Mouse (Mus musculus): Measurements from ENCODE around the gene Cald1.

Cald1 gene

DNA sequence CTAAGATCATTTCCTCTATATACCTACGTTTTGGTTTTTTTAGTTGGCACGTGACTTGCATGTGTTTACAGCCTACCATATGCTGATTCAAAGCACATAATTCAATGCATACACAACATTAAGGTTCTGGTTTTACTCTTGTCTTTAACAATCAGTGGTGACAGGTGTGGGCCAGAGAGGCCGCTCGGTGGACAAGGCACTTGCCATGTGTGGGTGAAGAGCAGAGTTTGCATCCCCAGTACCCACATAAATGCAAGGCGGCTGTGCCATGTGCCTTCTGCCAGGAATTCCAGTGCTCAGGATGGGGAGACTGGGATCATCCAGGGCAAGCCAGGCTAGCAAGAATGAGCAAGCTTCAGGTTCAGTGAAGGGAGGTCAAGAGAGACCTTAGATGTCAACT is 14.8 kb downstream of the Cald1 start:
- DNase-seq (ENCODE audit: low read depth, low spot score) = no peak

DNA sequence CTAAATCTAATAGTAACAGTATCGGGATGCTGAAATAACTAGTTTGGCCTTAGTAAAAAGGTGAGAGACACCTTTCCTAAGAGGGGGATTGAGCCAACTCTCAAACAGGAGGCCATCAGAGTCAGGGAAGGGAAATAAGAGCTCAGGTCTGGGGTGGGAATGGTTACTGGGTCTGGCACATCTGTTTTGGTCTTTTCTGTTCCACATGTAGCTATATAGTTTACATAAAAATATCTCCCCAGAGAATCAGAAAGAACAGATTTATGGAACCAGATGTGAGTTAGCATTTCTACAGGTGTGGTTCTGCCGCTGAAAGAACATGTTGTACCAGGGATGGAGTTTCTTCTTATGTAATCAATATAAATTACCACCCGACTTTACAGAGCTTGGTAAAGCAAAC is 17.1 kb downstream of the Cald1 start:
- no peak for DNase-seq (ENCODE audit: low read depth, low spot score)

DNA sequence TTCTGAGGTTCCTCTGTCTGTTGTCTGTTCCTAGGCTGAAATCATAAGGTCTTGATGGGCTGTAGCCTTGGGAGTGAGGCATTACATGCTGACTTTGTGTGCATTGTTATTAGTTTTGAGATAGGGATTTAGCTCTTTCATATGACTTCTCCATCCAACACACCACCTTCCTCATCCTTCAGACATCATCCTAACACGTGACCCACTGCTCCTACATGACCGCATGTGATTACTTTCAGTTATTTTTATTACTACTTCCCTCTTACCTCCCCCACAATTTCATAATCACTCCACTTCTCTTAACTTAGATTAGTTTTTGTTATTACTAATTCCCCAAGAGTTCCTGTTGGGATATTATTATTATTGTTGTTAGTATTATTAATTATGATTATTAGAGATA is 21.2 kb downstream of the Cald1 start:
- no peak for DNase-seq (ENCODE audit: low read depth, low spot score)

DNA sequence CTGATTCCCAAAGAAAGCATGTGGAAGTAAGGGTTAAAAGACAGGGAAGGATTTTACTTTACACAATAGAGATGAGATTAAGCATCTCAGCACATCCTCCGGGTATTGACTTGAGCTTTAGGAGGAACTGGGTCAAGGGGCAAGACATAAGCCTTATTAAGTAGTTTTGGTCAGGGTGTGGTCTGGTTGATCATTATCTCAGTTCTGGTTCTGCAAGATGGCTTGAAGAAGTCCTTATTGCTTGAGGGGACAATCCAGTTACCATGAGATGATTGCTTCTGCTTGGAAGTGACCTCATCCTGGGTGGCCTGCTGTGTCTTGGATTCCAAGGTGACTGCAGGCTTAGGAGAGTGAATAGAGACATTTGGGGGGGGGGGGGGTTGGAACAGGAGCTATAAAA is 21.9 kb downstream of the Cald1 start:
- no peak for DNase-seq (ENCODE audit: low read depth, low spot score)

DNA sequence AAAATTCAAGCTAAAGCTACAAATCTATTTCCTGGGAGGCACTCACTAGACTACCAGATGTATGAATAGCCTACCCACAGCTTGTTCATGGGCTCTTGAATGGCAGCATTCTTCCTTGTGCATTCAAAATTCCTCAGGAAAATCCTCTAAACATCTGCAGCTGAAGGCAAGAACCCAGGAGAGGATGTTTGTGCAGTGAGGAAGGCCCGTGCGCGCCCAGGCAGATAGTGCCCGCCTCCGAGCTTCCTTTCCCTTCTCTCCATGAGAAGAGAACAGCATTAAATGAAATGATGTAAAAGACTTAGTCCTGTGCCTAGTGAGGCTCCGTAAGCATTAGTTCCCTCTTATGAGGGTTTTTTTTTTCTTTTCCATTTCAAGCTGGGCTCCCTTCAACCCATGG is 24.6 kb downstream of the Cald1 start:
- no peak for DNase-seq (ENCODE audit: low read depth, low spot score)

DNA sequence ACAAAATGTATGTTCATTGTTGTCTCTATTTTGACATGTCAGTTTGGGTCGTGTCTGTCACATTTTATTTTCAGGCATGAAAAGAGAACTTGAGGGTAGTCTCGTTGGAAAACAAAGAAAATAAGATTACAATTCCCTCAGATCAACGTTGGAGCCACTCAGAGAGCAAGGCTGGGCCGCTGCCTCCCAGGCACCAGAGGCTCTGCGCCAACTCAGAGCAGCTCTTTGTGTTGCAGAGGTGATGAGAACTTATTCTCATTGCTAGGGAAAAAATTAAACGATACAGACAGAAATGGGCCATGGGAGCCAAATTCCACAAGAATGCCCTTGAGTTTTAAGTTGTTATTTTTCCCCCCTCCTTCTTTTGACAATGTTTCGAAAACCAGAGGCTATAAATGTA is 25.0 kb downstream of the Cald1 start:
- no peak for DNase-seq (ENCODE audit: low read depth, low spot score)

DNA sequence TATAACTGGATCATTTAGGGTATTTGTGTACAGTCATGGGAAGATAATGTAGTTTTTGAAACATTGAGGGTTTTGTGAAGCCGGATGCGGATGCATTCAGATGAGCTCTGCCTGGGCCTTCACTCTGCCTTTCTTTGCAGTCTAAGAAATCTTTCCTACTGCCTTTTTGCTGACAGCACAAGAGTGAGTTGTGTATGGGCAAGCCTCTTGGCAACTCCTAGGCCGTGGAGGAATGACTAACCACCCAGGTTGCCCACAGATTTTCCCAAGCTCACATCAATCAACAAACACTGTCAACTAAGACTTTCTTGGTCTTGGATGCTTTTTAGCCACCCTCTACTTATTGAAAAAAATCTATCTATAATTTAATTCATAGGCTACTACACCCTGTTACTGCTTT is 26.2 kb downstream of the Cald1 start:
- no peak for DNase-seq (ENCODE audit: low read depth, low spot score)

DNA sequence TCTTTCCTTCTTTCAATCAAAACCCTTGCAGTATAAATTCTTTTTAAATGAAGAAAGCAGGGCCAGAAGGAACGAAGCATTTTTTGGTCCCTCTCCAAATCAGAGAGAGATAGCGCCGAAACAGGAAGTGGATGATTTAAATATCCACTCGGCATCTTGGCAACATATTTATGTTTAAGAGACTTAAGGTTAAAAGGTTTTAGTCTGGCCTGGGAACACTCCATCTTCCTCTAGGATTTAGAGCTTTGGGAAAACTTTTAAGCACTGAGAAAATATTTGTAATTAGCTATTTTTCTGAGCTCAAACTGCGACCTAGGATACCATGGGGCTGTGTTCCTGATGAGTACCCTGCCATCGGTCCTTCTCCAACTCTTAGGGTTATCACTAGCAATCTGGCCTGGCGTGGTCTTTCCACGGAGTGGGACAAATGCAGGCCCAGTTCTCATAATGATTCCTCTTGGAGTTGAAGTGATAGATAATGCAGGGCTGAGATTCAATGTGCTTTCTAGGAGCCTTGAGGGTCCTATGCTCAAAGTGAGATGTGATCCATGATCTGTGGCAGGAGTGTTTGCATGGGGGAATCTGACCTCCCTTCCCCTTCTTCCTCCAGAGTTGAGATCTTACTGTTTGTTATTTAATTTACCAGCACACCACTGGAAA is 28.4 kb downstream of the Cald1 start:
- DNase-seq (ENCODE audit: low read depth, low spot score) = no peak

DNA sequence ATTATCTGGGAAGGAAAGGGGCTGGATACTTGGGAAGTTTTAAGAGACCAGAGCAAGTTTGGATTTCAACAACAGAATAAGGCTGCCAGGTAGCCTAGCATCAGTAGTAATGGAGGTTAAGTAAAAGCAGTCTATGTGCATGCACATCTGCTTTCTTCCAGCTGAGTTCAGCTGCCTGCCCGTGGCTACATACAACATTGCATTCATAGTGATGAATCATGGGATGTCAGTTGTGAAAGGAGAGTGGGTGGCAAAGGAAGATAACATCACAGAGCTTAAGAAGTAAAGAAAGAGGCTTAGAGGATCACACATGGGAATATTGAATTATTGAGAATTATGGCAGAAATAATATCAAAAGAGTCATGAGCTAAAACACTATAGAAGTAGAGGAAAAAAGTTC is 29.8 kb downstream of the Cald1 start:
- no peak for DNase-seq (ENCODE audit: low read depth, low spot score)

DNA sequence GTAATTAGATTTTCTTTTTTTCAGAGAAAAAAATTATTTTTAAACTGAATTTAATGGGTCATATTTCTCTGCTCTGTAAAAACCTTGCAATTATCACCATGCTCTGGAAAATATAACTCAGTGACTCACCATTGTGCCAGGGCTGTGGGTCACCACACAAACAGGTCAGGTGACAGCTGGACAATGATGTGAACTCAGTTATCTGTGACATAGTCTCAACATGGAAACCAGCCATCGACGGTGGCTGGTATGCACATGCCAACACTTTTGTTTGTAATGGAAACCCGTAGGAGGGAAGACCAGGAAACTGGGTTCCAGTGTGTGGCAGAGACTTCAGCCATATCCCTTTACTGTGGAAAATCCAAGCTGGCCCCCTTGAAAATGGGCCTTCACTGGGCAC is 35.5 kb downstream of the Cald1 start:
- DNase-seq (ENCODE audit: low read depth, low spot score) = no peak

DNA sequence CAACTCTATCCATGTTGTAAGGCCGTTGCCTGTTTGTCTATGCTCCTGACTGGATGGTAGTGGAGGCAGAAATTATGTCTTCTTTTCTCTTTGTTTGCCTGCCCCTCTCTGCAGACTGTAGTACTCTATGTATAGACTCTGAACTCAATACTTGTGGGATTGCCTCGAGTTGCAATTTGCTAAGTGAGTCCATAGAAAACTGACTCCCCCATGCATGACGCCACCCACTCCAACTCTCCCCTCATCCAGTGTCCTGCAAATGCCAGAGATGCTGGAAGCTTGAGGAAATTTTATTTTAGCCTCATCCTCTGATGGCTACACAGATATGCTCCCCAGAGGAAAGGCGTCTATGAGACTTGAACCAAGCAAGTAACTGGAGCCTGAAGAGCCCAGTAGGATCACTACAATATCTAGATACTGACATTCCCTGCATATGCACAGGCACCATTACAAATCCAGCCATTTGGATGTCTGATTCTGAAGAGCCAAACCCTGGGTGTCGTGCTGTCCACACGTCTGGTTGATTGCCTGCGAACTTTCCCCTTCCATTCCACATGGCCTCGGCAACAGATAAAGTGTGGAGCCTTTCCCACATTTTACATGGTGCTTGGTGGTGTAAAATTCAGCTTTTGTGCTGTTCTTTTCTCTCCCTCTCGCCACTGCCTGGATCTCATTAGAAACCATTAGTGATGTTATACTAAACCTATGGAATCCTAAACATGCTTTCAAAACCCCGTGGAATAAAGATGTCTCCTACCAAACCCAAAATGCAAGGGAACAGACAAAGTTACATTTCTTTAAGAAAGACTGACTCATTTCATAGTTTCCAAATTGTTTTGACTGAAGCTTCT is 39.5 kb downstream of the Cald1 start:
- no peak for DNase-seq (ENCODE audit: low read depth, low spot score)

DNA sequence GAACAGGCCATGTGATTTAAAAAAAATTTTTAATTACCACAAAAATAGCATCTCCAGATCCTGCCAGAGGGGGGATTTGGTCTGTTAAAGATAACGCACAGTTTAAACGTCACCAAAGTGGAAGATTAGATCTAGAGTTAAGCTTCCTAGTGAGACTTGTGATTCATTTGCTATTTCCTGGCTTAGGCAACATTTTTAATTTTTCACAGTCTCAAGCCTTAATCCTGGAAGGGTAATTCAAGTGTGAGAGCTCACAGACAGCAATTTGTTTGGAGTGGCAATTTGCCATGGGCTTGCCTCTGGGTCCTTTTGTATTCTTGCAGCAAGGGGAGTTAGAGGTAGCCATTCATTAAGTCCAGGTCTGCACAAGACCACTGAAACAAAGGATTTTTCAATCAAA is 40.4 kb downstream of the Cald1 start:
- DNase-seq (ENCODE audit: low read depth, low spot score) = no peak

DNA sequence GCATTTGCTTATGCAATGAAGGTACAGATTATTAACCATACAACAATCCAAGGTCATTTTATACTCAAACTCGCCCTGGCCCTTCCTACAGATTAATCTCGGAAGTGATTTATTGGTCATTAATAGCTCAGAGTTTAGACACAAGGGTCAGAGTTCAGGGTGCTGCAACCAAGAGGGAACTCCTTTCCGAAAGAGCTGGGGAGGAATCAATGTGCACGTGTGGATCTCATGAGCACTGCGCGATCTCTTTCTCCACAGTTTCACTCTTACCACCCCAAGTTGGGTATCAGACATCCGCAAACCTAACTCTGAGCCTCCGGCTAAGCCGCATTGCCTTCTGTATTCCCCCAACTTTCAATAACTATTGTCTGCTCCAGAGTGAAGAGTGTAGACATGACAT is 41.9 kb downstream of the Cald1 start:
- DNase-seq (ENCODE audit: low read depth, low spot score) = no peak

DNA sequence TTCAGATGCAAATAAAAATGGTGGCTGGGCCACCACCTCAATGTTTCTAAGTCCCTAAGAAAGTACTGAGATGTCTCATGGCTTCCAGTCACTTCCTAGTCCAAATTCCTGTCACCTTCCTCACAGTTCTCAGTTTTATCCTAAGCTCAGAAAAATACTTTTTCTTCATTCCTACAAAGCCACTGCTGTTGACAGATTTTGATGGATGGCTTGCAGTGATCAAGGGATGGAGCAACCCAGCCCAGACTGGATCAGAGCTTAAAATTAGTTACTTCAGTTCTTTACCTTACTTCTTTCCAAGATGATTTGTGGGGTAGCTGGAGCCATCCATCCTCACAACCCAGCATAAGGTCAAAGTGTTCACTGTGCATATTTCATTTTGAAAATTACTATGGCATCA is 42.8 kb downstream of the Cald1 start:
- no peak for DNase-seq (ENCODE audit: low read depth, low spot score)

DNA sequence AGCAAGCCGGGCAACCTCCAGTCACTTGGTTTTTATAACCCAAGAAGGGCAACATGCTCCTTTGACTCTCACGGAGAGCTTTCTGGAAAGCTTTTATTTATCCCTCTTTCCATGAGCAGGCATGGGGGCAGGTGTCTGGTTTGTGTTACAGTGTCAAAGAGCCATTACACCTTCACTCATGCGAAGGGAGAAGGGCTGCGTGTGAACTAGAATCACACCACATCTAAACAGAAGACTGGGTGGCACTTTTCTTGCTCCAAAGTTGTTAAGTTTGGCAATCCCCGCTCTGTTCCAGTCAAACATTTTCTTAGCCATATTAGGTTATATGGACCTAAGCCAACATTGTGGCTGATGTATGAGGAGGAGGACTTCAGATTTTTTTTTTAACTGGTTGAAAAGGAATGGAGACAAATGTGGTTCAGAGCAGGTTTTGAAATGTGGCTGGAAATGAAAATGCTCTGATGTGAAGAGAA is 43.8 kb downstream of the Cald1 start:
- DNase-seq (ENCODE audit: low read depth, low spot score) = peak; percentile 50

DNA sequence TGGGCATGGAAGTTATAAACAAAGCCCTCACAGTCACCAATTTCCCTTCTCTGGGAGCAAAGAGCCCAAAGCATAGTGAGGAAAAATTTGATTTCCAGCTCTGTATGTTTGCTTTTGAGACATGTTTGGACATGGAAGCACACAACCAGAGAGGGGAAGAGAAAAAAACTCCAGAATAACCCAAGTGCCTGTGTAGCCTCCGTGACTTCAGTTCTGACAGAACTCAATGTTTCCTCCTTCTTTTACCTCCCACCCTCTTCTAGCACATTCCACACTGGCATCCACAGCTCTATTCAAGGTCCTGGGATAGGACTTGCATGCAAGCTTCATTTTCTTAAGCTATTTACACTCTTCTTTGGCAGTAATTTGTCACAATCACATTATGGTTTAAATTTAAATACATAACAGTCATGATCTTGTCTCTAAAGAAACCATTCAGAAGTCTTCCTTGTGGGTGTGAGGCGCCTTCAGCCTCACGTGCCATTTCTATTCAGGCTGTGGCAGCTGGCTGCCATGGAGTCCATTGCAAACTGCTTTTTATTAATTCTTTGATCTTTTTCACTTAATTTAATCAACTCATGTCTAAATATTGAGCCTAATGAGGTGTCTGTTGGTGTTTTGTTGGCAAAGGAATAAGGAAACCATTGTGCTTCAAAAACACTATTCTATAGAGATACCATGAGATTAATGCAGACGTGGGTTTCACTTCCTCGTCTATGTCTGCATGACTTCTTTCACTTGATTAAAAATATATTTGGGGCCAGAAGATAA is 49.9 kb downstream of the Cald1 start:
- no peak for DNase-seq (ENCODE audit: low read depth, low spot score)

DNA sequence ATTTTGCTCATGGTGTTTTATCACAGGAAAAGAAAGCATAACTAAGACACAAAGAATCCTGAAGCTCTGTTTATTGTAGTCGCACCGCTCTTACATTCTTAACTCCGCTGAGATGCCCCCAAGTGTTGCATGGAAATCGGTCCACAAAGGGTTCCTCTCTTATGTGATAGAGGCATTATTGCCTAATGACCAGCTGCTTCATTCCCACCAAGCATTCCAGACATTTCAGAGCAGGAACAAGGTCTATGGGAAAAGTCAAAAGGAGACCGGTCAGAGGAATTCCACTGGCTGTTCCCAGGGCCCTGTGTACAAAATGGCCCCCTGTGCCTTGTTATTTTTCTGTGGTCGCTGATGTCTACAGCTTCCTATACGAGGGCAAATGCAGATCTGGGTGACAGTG is 53.0 kb downstream of the Cald1 start:
- DNase-seq (ENCODE audit: low read depth, low spot score) = no peak

DNA sequence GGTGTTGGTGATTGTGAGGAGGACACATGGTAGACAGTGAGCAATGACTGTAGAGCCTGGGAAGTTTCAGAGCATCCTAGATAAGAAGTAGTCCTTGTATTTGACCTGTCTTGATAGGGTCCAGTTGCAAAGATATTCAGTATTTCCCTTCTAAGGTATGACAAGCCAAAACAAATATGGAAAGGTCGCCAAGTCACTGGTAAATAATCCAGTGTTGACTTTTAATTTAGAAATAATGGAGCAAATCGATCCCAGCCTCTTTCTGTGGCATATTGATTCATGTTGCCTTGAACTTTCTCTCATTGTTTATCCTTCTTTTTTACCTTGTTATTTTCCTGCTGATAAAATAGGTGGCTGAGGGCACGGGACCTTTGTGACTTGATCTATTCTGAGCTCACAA is 57.4 kb downstream of the Cald1 start:
- DNase-seq (ENCODE audit: low read depth, low spot score) = no peak

DNA sequence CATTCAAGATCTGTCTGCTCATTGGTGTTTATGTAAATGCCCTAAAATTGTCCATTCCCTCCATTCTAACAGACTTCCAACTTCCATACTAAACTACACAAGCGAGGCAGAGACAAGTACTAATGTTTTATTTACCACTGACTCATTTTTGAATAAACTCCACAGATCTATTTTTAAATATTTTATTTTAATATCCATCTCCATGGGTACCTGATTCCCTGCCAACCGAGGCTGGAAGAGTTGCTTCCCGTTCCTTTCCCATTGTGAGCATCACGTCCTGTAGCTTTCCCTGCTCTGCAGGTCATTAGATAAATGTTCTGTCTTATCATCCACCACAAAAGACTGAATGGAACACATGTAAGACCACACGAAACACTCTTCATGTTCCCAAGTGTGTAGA is 60.5 kb downstream of the Cald1 start:
- DNase-seq (ENCODE audit: low read depth, low spot score) = no peak

DNA sequence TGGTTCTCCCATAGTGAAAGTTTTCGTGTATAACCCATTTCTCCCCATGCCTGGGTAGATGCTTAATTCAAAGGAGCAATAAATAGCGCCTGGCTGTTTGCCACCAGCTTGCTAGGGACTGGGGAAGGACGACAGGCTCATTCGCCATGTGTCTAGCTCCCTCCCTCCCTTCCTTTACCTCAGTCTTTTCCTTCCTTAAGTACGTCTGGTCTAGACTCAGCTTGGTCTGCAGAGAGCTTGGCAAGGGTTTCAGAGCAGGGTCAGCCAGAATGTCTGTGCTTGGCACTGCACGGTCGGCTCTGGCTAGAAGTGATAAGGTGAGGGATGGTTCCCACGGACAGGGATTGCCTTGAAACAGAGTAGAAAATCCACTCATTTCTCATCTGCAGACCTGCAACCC is 62.4 kb downstream of the Cald1 start:
- no peak for DNase-seq (ENCODE audit: low read depth, low spot score)

DNA sequence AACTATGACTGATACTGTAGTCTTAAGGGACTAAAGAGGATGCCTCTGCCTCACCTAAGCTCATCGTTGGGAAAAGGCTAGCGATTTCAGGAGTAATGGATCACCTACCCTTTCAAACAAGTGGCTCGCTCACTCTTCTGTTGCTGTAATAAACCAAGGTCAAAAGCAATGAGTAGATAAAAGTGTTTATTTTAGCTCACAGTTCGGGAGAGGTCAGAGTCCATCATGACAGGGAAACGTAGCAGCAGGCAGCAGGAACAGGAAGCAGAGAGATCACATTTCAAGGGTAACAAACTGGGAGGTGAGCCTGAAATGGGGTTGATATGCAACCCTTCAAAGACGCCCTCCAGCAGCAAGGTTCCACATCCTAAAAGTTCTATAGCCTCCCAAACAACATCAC is 64.3 kb downstream of the Cald1 start:
- no peak for DNase-seq (ENCODE audit: low read depth, low spot score)

DNA sequence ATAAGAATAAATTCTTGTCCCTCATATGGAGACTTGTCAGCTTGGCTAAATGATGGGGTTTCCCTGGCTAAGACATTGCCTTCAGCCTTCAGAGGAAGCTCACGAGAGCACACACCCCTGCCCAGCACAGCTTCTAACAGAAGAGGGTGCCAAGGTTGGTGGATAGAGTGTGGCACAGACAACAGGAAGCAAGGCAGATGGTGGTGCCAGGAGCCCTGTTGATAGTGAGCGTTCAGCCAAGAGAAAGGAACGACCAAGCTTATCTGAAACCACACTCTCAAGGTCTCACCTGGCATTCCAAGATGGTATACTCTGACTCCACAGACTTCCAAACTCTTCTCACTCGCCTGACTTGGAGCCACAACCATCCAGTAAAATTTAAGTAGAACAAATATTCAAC is 66.0 kb downstream of the Cald1 start:
- no peak for DNase-seq (ENCODE audit: low read depth, low spot score)

DNA sequence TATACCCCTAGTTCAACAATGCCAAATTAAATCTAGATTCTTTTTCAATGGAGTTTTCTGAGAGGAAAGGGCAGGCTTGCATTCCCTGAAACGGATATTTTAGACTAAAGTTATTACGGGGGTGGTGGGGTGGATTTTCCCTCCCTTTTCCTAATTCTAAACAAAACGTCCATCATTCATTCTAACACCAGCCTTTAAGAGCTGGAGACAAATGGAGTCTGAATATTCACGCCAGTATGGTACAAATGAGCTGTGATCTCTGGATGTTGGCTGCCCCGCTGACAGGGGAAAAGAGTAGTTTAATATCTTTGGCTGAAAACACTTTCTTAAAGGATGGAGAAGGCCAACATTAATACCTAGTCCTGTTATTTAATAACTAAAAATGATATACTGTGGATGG is 66.4 kb downstream of the Cald1 start:
- DNase-seq (ENCODE audit: low read depth, low spot score) = no peak

Data from telencephalon, adult 2 months (tissue).